29 mouse cellular contexts compared by ENCODE assay signal in the genomic region with DNA sequence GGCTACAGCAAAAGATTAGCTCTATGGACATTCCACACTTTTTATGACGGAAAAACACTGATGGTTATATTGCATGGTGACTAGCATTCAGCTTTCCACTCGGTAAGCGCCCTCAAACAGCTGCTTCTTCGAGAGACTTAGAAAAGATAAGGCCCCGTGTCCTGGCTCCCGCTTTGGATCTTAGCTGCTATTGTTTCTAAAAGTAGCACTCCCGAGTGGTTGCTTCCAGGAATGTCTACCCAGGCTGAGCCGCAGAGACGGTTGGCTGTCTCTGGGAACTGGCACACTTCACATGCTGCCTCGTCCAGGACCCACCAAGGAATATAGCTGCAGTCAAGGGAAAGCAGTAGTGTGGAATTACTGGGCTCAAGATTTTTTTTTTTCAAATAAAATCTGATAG. TPM values are rescaled to one million over a fixed set of nuclear protein-coding genes. Genes with fewer than 3 reads are reported as not detected.
DNase-seq lines count a peak whose midpoint lies in the region; ATAC-seq lines count a peak whose summit lies in the region.
"Had no signal": no experiment of that assay in that cellular context is flagged by ENCODE, and none has a peak within 500 bp of the region (broad histone marks: within the 10 kb centered on the region; RNA-seq: fewer than 3 reads in every experiment).

No protein-coding gene starts in this region.

- 13% methylated on average over 10 of the region's 10 CpGs for WGBS in heart, embryonic 15.5 days
- 16% methylated on average over 10 of the region's 10 CpGs for WGBS in heart, embryonic 16.5 days

- no peaks in the 10 kb centered on the region for H3K36me3 ChIP-seq in heart, embryonic 15.5 days
- H3K36me3 ChIP-seq in heart, embryonic 16.5 days (ENCODE audit: control insufficient read depth, insufficient read depth) = no peaks in the 10 kb centered on the region
- H3K36me3 ChIP-seq: embryonic facial prominence, embryonic 15.5 days; G1E; hindbrain, embryonic 10.5 days; kidney, embryonic 15.5 days; limb, embryonic 12.5 days; neural tube, embryonic 15.5 days had no signal

- no peaks in the 10 kb centered on the region for H3K9me3 ChIP-seq in heart, embryonic 15.5 days (replicated peaks)
- no peaks in the 10 kb centered on the region for H3K9me3 ChIP-seq in heart, embryonic 16.5 days (replicated peaks; ENCODE audit: control insufficient read depth, low read length)
- H3K9me3 ChIP-seq: embryonic facial prominence, embryonic 15.5 days; G1E; hindbrain, embryonic 10.5 days; kidney, embryonic 15.5 days; limb, embryonic 12.5 days; neural tube, embryonic 15.5 days had no signal

- H3K27me3 ChIP-seq in heart, embryonic 15.5 days = no peaks in the 10 kb centered on the region
- H3K27me3 ChIP-seq in heart, embryonic 16.5 days (ENCODE audit: control insufficient read depth, insufficient read depth, low read length) = no peaks in the 10 kb centered on the region
- H3K27me3 ChIP-seq: CH12.LX; embryonic facial prominence, embryonic 15.5 days; limb, embryonic 12.5 days; neural tube, embryonic 15.5 days had no signal

- no peak overlapping the region for H3K9ac ChIP-seq in heart, embryonic 15.5 days
- no peak overlapping the region for H3K9ac ChIP-seq in heart, embryonic 16.5 days (ENCODE audit: low read length)
- H3K9ac ChIP-seq: embryonic facial prominence, embryonic 15.5 days; kidney, embryonic 15.5 days; limb, embryonic 12.5 days; liver, postnatal 0 days; neural tube, embryonic 15.5 days had no signal

- H3K4me1 ChIP-seq in heart, embryonic 15.5 days (replicated peaks) = peaks cover 28% of the 10 kb centered on the region
- peaks cover 29% of the 10 kb centered on the region for H3K4me1 ChIP-seq in heart, embryonic 16.5 days (ENCODE audit: control insufficient read depth, insufficient read depth, low read length)
- H3K4me1 ChIP-seq: embryonic facial prominence, embryonic 15.5 days; kidney, embryonic 15.5 days; limb, embryonic 12.5 days; neural tube, embryonic 15.5 days had no signal

- DNase-seq in heart, adult 11 months = peak; percentile 91
- DNase-seq in heart, adult 8-10 months (ENCODE audit: low spot score) = no peak
- no peak for DNase-seq in heart, postnatal 36 days
- peak; percentile 41 for DNase-seq in Muller cell, postnatal 12 days (ENCODE audit: inconsistent ontology term)
- no peak for DNase-seq in adrenal gland, postnatal 25 days
- DNase-seq: adrenal gland, adult 2 months; B cell, adult 2 months; cerebellum, adult 18-20 months; gastrocnemius, postnatal 25 days; kidney, postnatal 36 days; liver, postnatal 0 days; lung, postnatal 14 days; right cerebral cortex, postnatal 4 days; thymus, adult 18-20 months; thymus, postnatal 36 days had no signal

- H3K27ac ChIP-seq in heart, embryonic 15.5 days = peak overlapping the region; percentile 42; the same call in 1 of the 2 replicates
- no peak overlapping the region for H3K27ac ChIP-seq in heart, embryonic 16.5 days (ENCODE audit: low read length)
- H3K27ac ChIP-seq: embryonic facial prominence, embryonic 15.5 days; hindbrain, embryonic 10.5 days; kidney, embryonic 15.5 days; limb, embryonic 12.5 days; neural tube, embryonic 15.5 days had no signal

- intact Hi-C loops in heart, postnatal 36 days (cut with DNase I) = no loop called here

- ATAC-seq in heart, embryonic 15.5 days (replicated peaks; ENCODE audit: insufficient number of reproducible peaks, insufficient read depth, low FRiP score, low read depth) = no peak; the same call in 1 of the 2 replicates
- no peak for ATAC-seq in heart, embryonic 16.5 days (replicated peaks; ENCODE audit: extremely low read depth, insufficient read depth, low FRiP score)
- ATAC-seq: forebrain, embryonic 14.5 days; hindbrain, embryonic 16.5 days; intestine, postnatal 0 days; liver, postnatal 0 days had no signal

- no peak overlapping the region for H3K4me3 ChIP-seq in heart, embryonic 15.5 days
- H3K4me3 ChIP-seq in heart, embryonic 16.5 days (ENCODE audit: low read length) = no peak overlapping the region
- H3K4me3 ChIP-seq: embryonic facial prominence, embryonic 15.5 days; hindbrain, embryonic 10.5 days; kidney, embryonic 15.5 days; limb, embryonic 12.5 days; neural tube, embryonic 15.5 days had no signal

- H3K4me2 ChIP-seq in heart, embryonic 15.5 days = peak overlapping the region; percentile 35
- peak overlapping the region; percentile 28 for H3K4me2 ChIP-seq in heart, embryonic 16.5 days (ENCODE audit: low read depth, low read length)
- H3K4me2 ChIP-seq: embryonic facial prominence, embryonic 15.5 days; kidney, embryonic 15.5 days; limb, embryonic 12.5 days; liver, embryonic 11.5 days; midbrain, embryonic 11.5 days; neural tube, embryonic 15.5 days had no signal

RNA-seq across cellular contexts. Expression of a gene that starts 21.9 kb away (rescaled TPM):
- total RNA-seq in heart, adult 8-10 months (2022) = 10 to 100 TPM in 3 of 4 experiments, 1 to 10 TPM in 1; 9.7 to 13.8 (median 13.0) TPM
- 6.9 and 7.6 TPM in 2 replicates for polyA plus RNA-seq in heart, embryonic 15.5 days (2015; fragmentation: Nextera tagmentation; extraction: Ambion mirVana)
- total RNA-seq in heart, postnatal 36 days (2021) = 10 to 100 TPM; 15.7 to 16.6 TPM
- 3.7 and 5.2 TPM in 2 replicates for polyA plus RNA-seq in heart, embryonic 16.5 days (2015; fragmentation: Nextera tagmentation; extraction: Ambion mirVana)
- total RNA-seq in adrenal gland, postnatal 25 days (2021) = 91.5 and 103 TPM in 2 replicates

Comparison
In these comparisons a context has a peak if more than half of its experiments do, and no peak if none do; other contexts are left out.
1. DNase-seq: peak in heart, adult 11 months (single experiment) and Muller cell, postnatal 12 days (single experiment); none in heart, adult 8-10 months (single experiment), heart, postnatal 36 days (0 of 2) and adrenal gland, postnatal 25 days (single experiment).